Mouse (Mus musculus) testis, adult 2 months (tissue): Measurements from ENCODE around the gene Dynlrb2.

Experiments used
- CTCF ChIP-seq: fragments of 200-500 bp; IDR thresholded peaks from 2 replicates; pipeline ENCODE4 v1.5.1; 2012; ENCODE audit warnings: low read depth, mild to moderate bottlenecking, inconsistent platforms, low read length, moderate library complexity; ENCODE audit not compliant: control insufficient read depth, insufficient read depth, insufficient replicate concordance
- POLR2A ChIP-seq: fragments of 200-500 bp; IDR thresholded peaks from 2 replicates; pipeline ENCODE4 v1.6.1; 2012; ENCODE audit warnings: low read depth, mild to moderate bottlenecking, inconsistent platforms, low read length, moderate library complexity; ENCODE audit not compliant: control insufficient read depth

- TF ChIP-seq CTCF (no peak), POLR2A (no peak)
Measured at GRCm38 (mm10) chr8:116521208-116521607, 16.4 kb downstream of the Dynlrb2 start.
